Mouse (Mus musculus) testis, adult 2 months (tissue): ENCODE measurements at regions not wholly inside any gene's neighbourhood (a gene's known extent, or its start where the extent isn't known, plus 50 kb on each side); places are given as distances from the start of the nearest gene placed in this dataset.
"Not testable (repeated sequence)": the region's sequence is repeated elsewhere in the genome, so short reads cannot be mapped to it uniquely, and the experiment has no call there.

ENCODE experiments used
- H3K27ac ChIP-seq: fragments of 200-500 bp; 2 replicates; pipeline ENCODE4 v1.5.1; 2012; ENCODE audit warnings: low read depth, low read length; ENCODE audit not compliant: control insufficient read depth, insufficient read depth
- H3K27me3 ChIP-seq: fragments of 200-500 bp; 2 replicates; pipeline ENCODE4 v1.6.1; 2012; ENCODE audit warnings: mild to moderate bottlenecking, low read length, moderate library complexity; ENCODE audit not compliant: control insufficient read depth, insufficient read depth
- H3K36me3 ChIP-seq: fragments of 200-500 bp; 2 replicates; pipeline ENCODE4 v1.6.1; 2012; ENCODE audit warnings: mild to moderate bottlenecking, low read length; ENCODE audit not compliant: control insufficient read depth, insufficient read depth
- H3K4me1 ChIP-seq: fragments of 200-500 bp; 2 replicates; pipeline ENCODE4 v1.6.1; 2012; ENCODE audit warnings: low read length; ENCODE audit not compliant: control insufficient read depth, insufficient read depth
- H3K4me3 ChIP-seq: fragments of 200-500 bp; 2 replicates; pipeline ENCODE4 v1.5.1; 2012; ENCODE audit warnings: low read depth, mild to moderate bottlenecking, low read length, moderate library complexity, mixed read lengths; ENCODE audit not compliant: control insufficient read depth
- CTCF ChIP-seq: fragments of 200-500 bp; IDR thresholded peaks from 2 replicates; pipeline ENCODE4 v1.5.1; 2012; ENCODE audit warnings: low read depth, mild to moderate bottlenecking, inconsistent platforms, low read length, moderate library complexity; ENCODE audit not compliant: control insufficient read depth, insufficient read depth, insufficient replicate concordance
- POLR2A ChIP-seq: fragments of 200-500 bp; IDR thresholded peaks from 2 replicates; pipeline ENCODE4 v1.6.1; 2012; ENCODE audit warnings: low read depth, mild to moderate bottlenecking, inconsistent platforms, low read length, moderate library complexity; ENCODE audit not compliant: control insufficient read depth

DNA sequence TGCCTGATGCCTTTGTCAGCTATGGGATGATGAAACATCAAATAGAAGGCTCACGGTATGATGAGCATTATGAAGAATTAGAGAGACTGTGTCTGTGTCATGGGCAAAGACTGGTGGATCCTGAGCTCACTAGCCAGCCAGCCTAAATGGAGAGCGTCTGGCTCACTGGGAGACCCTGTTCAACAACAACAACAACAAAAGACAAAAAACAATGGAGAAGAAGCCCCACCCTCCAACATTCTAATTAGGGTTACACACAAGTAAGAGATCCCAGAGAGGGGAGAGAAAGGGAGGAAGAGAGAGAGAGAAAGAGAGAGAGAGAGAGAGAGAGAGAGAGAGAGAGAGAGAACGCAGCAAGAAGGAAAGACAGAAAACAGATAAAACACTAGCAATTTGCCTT is 79.6 kb upstream of the Cntn1 start:
- Histone ChIP-seq H3K4me1 (peaks cover 5% of the 10 kb centered on the region; the same call in 1 of the 2 replicates), H3K36me3 (no peaks in the 10 kb centered on the region), H3K27ac (no peak overlapping the region), H3K4me3 (no peak overlapping the region), H3K27me3 (no peaks in the 10 kb centered on the region)
- TF ChIP-seq CTCF (no peak), POLR2A (no peak)

DNA sequence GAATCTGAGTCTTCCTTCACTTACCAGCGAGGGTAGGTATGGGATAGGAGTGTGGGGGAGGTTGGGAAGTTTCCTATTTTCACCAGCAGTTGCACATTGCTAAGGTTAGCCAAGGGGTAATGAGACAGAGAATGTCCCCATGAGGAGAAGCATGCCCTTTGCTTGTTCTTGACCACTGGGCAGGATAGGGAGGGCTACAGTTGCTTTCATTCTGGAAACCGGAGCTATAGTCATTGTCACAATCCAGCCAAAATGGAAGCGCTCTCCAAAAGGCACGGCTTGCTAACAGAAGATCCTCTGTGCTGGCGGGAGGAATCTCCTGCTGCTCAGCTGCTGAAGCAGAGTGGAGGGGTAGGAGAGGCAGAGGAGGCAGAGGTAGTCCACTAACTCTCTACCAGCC is 79.1 kb upstream of the Cntn1 start:
- H3K27ac ChIP-seq = no peak overlapping the region
- no peaks in the 10 kb centered on the region for H3K36me3 ChIP-seq
- no peaks in the 10 kb centered on the region for H3K27me3 ChIP-seq
- peaks cover 5% of the 10 kb centered on the region; the same call in 1 of the 2 replicates for H3K4me1 ChIP-seq
- no peak for TF ChIP-seq POLR2A
- TF ChIP-seq CTCF = no peak
- no peak overlapping the region for H3K4me3 ChIP-seq

DNA sequence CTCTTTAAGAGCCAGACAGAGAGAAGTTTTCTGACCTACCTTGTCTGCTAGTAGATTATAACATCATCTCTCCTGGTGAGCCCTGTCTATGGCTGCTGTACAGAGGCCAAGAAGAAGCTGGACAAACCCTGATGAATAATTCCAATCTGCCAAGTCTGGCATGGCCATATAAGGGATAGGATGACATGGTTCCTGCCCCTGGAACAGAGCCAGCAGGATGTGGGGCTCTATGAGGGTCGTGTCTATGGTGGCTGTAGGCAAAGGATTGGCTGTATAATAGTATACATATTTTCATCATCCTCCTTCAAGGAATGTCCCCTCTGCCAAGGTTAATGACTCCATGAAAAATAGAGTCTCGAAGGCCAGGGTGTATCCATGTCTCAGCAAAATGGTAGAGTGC is 75.4 kb upstream of the Cntn1 start:
- no peak overlapping the region for H3K4me3 ChIP-seq
- no peaks in the 10 kb centered on the region for H3K4me1 ChIP-seq
- H3K36me3 ChIP-seq = no peaks in the 10 kb centered on the region
- TF ChIP-seq CTCF = no peak
- TF ChIP-seq POLR2A = no peak
- H3K27me3 ChIP-seq = no peaks in the 10 kb centered on the region
- no peak overlapping the region for H3K27ac ChIP-seq

DNA sequence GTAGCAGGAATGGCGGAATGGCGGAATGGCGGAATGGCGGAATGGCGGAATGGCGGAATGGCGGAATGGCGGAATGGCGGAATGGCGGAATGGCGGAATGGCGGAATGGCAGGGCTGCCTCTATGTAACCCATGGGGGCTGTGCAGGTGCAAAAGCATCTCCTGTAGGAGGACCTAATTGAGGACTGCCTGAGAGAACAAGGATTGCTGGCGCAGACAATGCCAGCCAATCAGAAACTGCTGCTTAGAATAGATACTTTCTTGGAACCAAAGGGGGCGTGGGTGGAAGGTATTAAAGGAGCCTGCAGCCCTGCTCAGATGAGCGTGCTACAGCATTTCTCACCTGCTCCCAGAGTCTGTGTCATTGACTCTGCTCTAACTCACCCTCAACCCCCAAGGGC is 67.8 kb upstream of the Cntn1 start:
- not testable (repeated sequence) for H3K4me3 ChIP-seq, H3K27ac ChIP-seq, H3K36me3 ChIP-seq, H3K27me3 ChIP-seq, H3K4me1 ChIP-seq

DNA sequence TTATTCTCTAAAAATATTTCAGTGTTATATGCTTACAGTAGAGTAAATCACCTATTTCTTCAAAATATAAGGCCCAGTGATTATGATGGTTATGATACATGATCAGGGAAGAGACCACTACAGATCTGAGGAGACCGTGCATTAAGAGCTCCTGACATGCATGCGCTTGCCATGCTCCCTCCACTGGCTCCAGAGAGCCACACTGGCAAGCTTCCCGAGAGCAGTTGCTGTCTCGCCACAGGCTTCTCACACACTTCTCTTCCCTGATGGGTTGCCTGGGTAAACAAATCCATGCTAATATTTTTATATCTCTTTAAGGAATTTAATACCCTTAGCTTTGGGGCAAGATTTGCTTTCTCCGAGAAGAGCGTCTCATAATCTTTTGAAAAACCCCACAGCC is 50.9 kb upstream of the Cntn1 start:
- TF ChIP-seq POLR2A (no peak), CTCF (no peak)
- Histone ChIP-seq H3K36me3 (no peaks in the 10 kb centered on the region), H3K27me3 (no peaks in the 10 kb centered on the region), H3K4me3 (no peak overlapping the region), H3K4me1 (no peaks in the 10 kb centered on the region), H3K27ac (no peak overlapping the region)
